Mouse (Mus musculus) megakaryocyte, embryonic 14.5 days (primary cell): ENCODE results near the gene Dnah14.

Source experiments
- FLI1 ChIP-seq: IDR thresholded peaks from 2 replicates; pipeline ENCODE4 v1.6.1; 2012; ENCODE audit warnings: low read length, inconsistent platforms, mixed read lengths
- GATA1 ChIP-seq: IDR thresholded peaks from 3 replicates; pipeline ENCODE4 v1.6.1; 2012; ENCODE audit warnings: mixed read lengths, low read length, inconsistent platforms, borderline replicate concordance

DNA sequence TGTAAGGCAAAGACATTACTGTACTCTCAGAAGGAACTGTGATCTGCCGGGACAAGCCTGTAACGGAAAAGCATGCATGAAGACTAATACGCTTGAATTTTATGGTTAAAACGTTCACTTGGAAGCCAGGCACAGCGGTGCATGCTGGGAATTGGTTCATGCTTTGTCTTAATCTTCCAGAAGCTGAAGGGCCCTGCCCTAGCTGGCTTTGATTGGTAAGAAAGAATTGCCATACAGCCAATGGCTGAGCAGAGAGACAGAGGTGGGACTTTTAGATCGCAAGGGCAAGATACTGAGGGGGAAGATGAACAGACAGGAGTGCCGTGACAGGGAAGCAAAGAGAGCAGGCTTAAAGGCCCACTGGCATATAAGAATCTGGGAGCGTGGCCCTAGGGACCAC, 6.8 kb downstream of the Dnah14 start:
- TF ChIP-seq FLI1 = no peak
- TF ChIP-seq GATA1 = no peak
